27 mouse cellular contexts compared by ENCODE assay signal in the genomic region with DNA sequence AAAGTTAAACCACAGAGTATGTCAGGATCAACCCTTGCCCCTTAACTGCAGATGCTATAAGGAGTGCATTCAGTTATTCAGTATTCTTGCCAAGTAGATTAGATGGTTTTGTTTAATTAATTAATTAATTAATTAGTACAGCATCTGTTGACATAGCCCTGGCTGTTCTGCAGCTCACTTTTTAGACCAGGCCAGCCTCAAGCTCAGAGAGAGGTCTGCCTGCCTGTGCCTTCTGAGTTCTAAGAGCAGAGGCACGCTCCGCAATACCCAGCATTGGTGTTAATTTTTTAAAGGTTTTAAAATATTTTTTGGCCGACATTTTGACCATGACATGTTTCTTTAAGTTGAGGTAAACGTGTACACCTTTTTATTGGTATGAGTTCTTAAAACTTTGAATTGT.
A peak's percentile ranks its signal among the peaks of the same experiment; 100 is the strongest.
DNase-seq lines count a peak whose midpoint lies in the region; ATAC-seq lines count a peak whose summit lies in the region.
"Had no signal": no experiment of that assay in that cellular context is flagged by ENCODE, and none has a peak within 500 bp of the region (broad histone marks: within the 10 kb centered on the region; RNA-seq: fewer than 3 reads in every experiment).

No protein-coding gene starts in this region.

- H3K27me3 ChIP-seq in hindbrain, embryonic 11.5 days (ENCODE audit: control insufficient read depth, insufficient read depth, low read length): no peaks in the 10 kb centered on the region
- H3K27me3 ChIP-seq in hindbrain, embryonic 13.5 days: no peaks in the 10 kb centered on the region
- no peaks in the 10 kb centered on the region for H3K27me3 ChIP-seq in midbrain, embryonic 11.5 days (ENCODE audit: control insufficient read depth, insufficient read depth, low read length)
- H3K27me3 ChIP-seq in midbrain, embryonic 15.5 days (replicated peaks): no peaks in the 10 kb centered on the region
- H3K27me3 ChIP-seq in midbrain, embryonic 14.5 days (ENCODE audit: control insufficient read depth, insufficient read depth, low read length): no peaks in the 10 kb centered on the region
- H3K27me3 ChIP-seq in midbrain, embryonic 16.5 days (ENCODE audit: control insufficient read depth, insufficient read depth, low read depth, low read length): no peaks in the 10 kb centered on the region
- H3K27me3 ChIP-seq: limb, embryonic 13.5 days had no signal

- H3K4me3 ChIP-seq in hindbrain, embryonic 11.5 days (ENCODE audit: low read depth, low read length): no peak overlapping the region
- H3K4me3 ChIP-seq in hindbrain, embryonic 13.5 days: no peak overlapping the region
- H3K4me3 ChIP-seq in midbrain, embryonic 11.5 days (ENCODE audit: low read depth, low read length): no peak overlapping the region
- H3K4me3 ChIP-seq in midbrain, embryonic 15.5 days: no peak overlapping the region
- no peak overlapping the region for H3K4me3 ChIP-seq in midbrain, embryonic 14.5 days (replicated peaks; ENCODE audit: low read depth, low read length)
- H3K4me3 ChIP-seq in midbrain, embryonic 16.5 days (ENCODE audit: low read depth, low read length): no peak overlapping the region
- H3K4me3 ChIP-seq: erythroblast, embryonic 14.5 days; limb, embryonic 13.5 days; myocyte had no signal

- ATAC-seq in hindbrain, embryonic 11.5 days (ENCODE audit: low FRiP score): no peak
- no peak for ATAC-seq in hindbrain, embryonic 13.5 days (ENCODE audit: low FRiP score)
- ATAC-seq in midbrain, embryonic 11.5 days (ENCODE audit: low FRiP score): no peak; the same call in 1 of the 2 replicates
- ATAC-seq in midbrain, embryonic 15.5 days (replicated peaks): no peak
- no peak for ATAC-seq in midbrain, embryonic 14.5 days (ENCODE audit: low FRiP score, low TSS enrichment)
- 0 out of 2 replicates have a peak, but pooled peaks have one; percentile 28 for ATAC-seq in midbrain, embryonic 16.5 days
- ATAC-seq: intestine, embryonic 16.5 days had no signal

- no peak overlapping the region for H3K4me2 ChIP-seq in hindbrain, embryonic 11.5 days (replicated peaks; ENCODE audit: low read depth, low read length)
- no peak overlapping the region for H3K4me2 ChIP-seq in hindbrain, embryonic 13.5 days
- no peak overlapping the region for H3K4me2 ChIP-seq in midbrain, embryonic 11.5 days
- no peak overlapping the region for H3K4me2 ChIP-seq in midbrain, embryonic 15.5 days
- no peak overlapping the region for H3K4me2 ChIP-seq in midbrain, embryonic 14.5 days (ENCODE audit: low read length)
- H3K4me2 ChIP-seq in midbrain, embryonic 16.5 days (ENCODE audit: low read length): no peak overlapping the region
- H3K4me2 ChIP-seq: heart, embryonic 11.5 days; liver, embryonic 11.5 days had no signal

- no peak overlapping the region for H3K9ac ChIP-seq in hindbrain, embryonic 11.5 days (ENCODE audit: low read depth, low read length)
- H3K9ac ChIP-seq in hindbrain, embryonic 13.5 days: no peak overlapping the region
- H3K9ac ChIP-seq in midbrain, embryonic 11.5 days (ENCODE audit: low read length): no peak overlapping the region
- no peak overlapping the region for H3K9ac ChIP-seq in midbrain, embryonic 15.5 days
- no peak overlapping the region for H3K9ac ChIP-seq in midbrain, embryonic 14.5 days (replicated peaks; ENCODE audit: low read length)
- no peak overlapping the region for H3K9ac ChIP-seq in midbrain, embryonic 16.5 days (ENCODE audit: low read depth, low read length)
- H3K9ac ChIP-seq: limb, embryonic 13.5 days had no signal

- H3K4me1 ChIP-seq in hindbrain, embryonic 11.5 days (replicated peaks; ENCODE audit: control insufficient read depth, insufficient read depth, low read length): no peaks in the 10 kb centered on the region
- peaks cover 9% of the 10 kb centered on the region for H3K4me1 ChIP-seq in hindbrain, embryonic 13.5 days (replicated peaks)
- H3K4me1 ChIP-seq in midbrain, embryonic 11.5 days (ENCODE audit: control insufficient read depth, insufficient read depth, low read length): 0 out of 2 replicates have a peak, but pooled peaks cover 4% of the 10 kb centered on the region
- peaks cover 6% of the 10 kb centered on the region; the same call in 1 of the 2 replicates for H3K4me1 ChIP-seq in midbrain, embryonic 15.5 days
- peaks cover 7% of the 10 kb centered on the region for H3K4me1 ChIP-seq in midbrain, embryonic 14.5 days (ENCODE audit: control insufficient read depth, insufficient read depth, low read length)
- H3K4me1 ChIP-seq in midbrain, embryonic 16.5 days (ENCODE audit: control insufficient read depth, insufficient read depth, low read length): no peaks in the 10 kb centered on the region

- DNase-seq in hindbrain, embryonic 11.5 days (ENCODE audit: low spot score): peak; percentile 0
- peak; percentile 59 for DNase-seq in midbrain, embryonic 11.5 days (ENCODE audit: low spot score, missing footprints)
- DNase-seq in midbrain, embryonic 14.5 days: peak; percentile 1
- DNase-seq in cerebellum, postnatal 14 days: no peak
- DNase-seq: adrenal gland, adult 2 months; adrenal gland, postnatal 36 days; B cell, adult 2 months; cerebellum, adult 18-20 months; cerebellum, postnatal 10 days; gastrocnemius, postnatal 25 days; heart, adult 11 months; heart, postnatal 36 days; kidney, adult 8-10 months; right cerebral cortex, postnatal 4 days; thymus, adult 18-20 months; thymus, postnatal 25 days had no signal

- no peaks in the 10 kb centered on the region for H3K36me3 ChIP-seq in hindbrain, embryonic 11.5 days (ENCODE audit: control insufficient read depth, insufficient read depth, low read length)
- H3K36me3 ChIP-seq in hindbrain, embryonic 13.5 days: no peaks in the 10 kb centered on the region
- no peaks in the 10 kb centered on the region for H3K36me3 ChIP-seq in midbrain, embryonic 11.5 days (ENCODE audit: control insufficient read depth, insufficient read depth, low read length)
- no peaks in the 10 kb centered on the region for H3K36me3 ChIP-seq in midbrain, embryonic 15.5 days (replicated peaks)
- H3K36me3 ChIP-seq in midbrain, embryonic 14.5 days (ENCODE audit: control insufficient read depth, insufficient read depth, low read length): no peaks in the 10 kb centered on the region
- no peaks in the 10 kb centered on the region for H3K36me3 ChIP-seq in midbrain, embryonic 16.5 days (ENCODE audit: control insufficient read depth, insufficient read depth, low read length)
- H3K36me3 ChIP-seq: limb, embryonic 13.5 days had no signal

- no peak overlapping the region for H3K27ac ChIP-seq in hindbrain, embryonic 11.5 days (ENCODE audit: low read depth, low read length)
- no peak overlapping the region for H3K27ac ChIP-seq in hindbrain, embryonic 13.5 days
- no peak overlapping the region for H3K27ac ChIP-seq in midbrain, embryonic 11.5 days (ENCODE audit: low read depth, low read length)
- no peak overlapping the region for H3K27ac ChIP-seq in midbrain, embryonic 15.5 days
- no peak overlapping the region for H3K27ac ChIP-seq in midbrain, embryonic 14.5 days (replicated peaks; ENCODE audit: low read depth, low read length)
- no peak overlapping the region for H3K27ac ChIP-seq in midbrain, embryonic 16.5 days (ENCODE audit: low read length)
- H3K27ac ChIP-seq: kidney, postnatal 0 days; limb, embryonic 13.5 days; stomach, postnatal 0 days had no signal

- WGBS in hindbrain, embryonic 11.5 days: 88% methylated on average over 4 of the region's 4 CpGs
- 92% methylated on average over 4 of the region's 4 CpGs for WGBS in hindbrain, embryonic 13.5 days
- WGBS in midbrain, embryonic 11.5 days: 88% methylated on average over 4 of the region's 4 CpGs
- 90% methylated on average over 4 of the region's 4 CpGs for WGBS in midbrain, embryonic 15.5 days
- 94% methylated on average over 4 of the region's 4 CpGs for WGBS in midbrain, embryonic 14.5 days
- WGBS in midbrain, embryonic 16.5 days: 96% methylated on average over 4 of the region's 4 CpGs

- no peaks in the 10 kb centered on the region for H3K9me3 ChIP-seq in hindbrain, embryonic 11.5 days (ENCODE audit: control insufficient read depth, low read length)
- no peaks in the 10 kb centered on the region for H3K9me3 ChIP-seq in hindbrain, embryonic 13.5 days
- H3K9me3 ChIP-seq in midbrain, embryonic 11.5 days (ENCODE audit: control insufficient read depth, low read length): no peaks in the 10 kb centered on the region
- no peaks in the 10 kb centered on the region for H3K9me3 ChIP-seq in midbrain, embryonic 15.5 days
- no peaks in the 10 kb centered on the region for H3K9me3 ChIP-seq in midbrain, embryonic 14.5 days (ENCODE audit: control insufficient read depth, low read length)
- H3K9me3 ChIP-seq in midbrain, embryonic 16.5 days (replicated peaks; ENCODE audit: control insufficient read depth, low read length, poor library complexity, severe bottlenecking): no peaks in the 10 kb centered on the region
- H3K9me3 ChIP-seq: limb, embryonic 13.5 days had no signal

Comparison
In these comparisons a context has a peak if more than half of its experiments do, and no peak if none do; other contexts are left out.
1. DNase-seq: peak in hindbrain, embryonic 11.5 days (single experiment), midbrain, embryonic 11.5 days (single experiment) and midbrain, embryonic 14.5 days (single experiment); none in cerebellum, postnatal 14 days (0 of 2).